Mouse (Mus musculus) kidney, adult 2 months (tissue): ENCODE results near the gene Pnmal1. TPM values are rescaled to one million over a fixed set of nuclear protein-coding genes. Genes with fewer than 3 reads are reported as not detected.

Source experiments
- DNase-seq: peaks from one replicate; pipeline ENCODE4 v3.0.0; 2021
- H3K27ac ChIP-seq: fragments of 200-500 bp; 2 replicates; pipeline ENCODE4 v1.5.1; 2012; ENCODE audit warnings: low read depth, low read length, control low read depth, inconsistent platforms; ENCODE audit not compliant: insufficient read depth
- H3K27me3 ChIP-seq: fragments of 200-500 bp; replicated peaks from 2 replicates; pipeline ENCODE4 v1.6.1; 2012; ENCODE audit warnings: mild to moderate bottlenecking, moderate library complexity, low read length, inconsistent platforms; ENCODE audit not compliant: control insufficient read depth, insufficient read depth
- H3K36me3 ChIP-seq: fragments of 200-500 bp; 2 replicates; pipeline ENCODE4 v1.6.1; 2012; ENCODE audit warnings: mild to moderate bottlenecking, moderate library complexity, low read length, inconsistent platforms; ENCODE audit not compliant: control insufficient read depth, insufficient read depth
- H3K4me1 ChIP-seq: fragments of 200-500 bp; 2 replicates; pipeline ENCODE4 v1.6.1; 2011; ENCODE audit warnings: low read length; ENCODE audit not compliant: control insufficient read depth, insufficient read depth
- H3K4me3 ChIP-seq: fragments of 200-500 bp; 2 replicates; pipeline ENCODE4 v1.5.1; 2011; ENCODE audit warnings: mild to moderate bottlenecking, low read depth, low read length, control low read depth; ENCODE audit not compliant: insufficient read depth
- CTCF ChIP-seq: fragments of 200-500 bp; conservative IDR thresholded peaks from 2 replicates; pipeline ENCODE4 v1.5.1; 2011; ENCODE audit warnings: low read depth, mild to moderate bottlenecking, control low read depth, low read length, moderate library complexity, mixed read lengths; ENCODE audit not compliant: insufficient read depth, insufficient read length
- POLR2A ChIP-seq: fragments of 200-500 bp; IDR thresholded peaks from one replicate; pipeline ENCODE4 v1.6.1; 2011; ENCODE audit warnings: low read depth, low read length, control low read depth
- WGBS: fragments of 180-500 bp; shearing (Covaris S2); methylation state at CpG from one replicate; pipeline ENCODE4 v1.1.7; 2018; 5-methylcytosine and 5-hydroxymethylcytosine counted together
- polyA plus RNA-seq: library from polyadenylated mRNA; depleted of rRNA; stranded (reverse); fragments of >200 nt; gene quantifications from 2 replicates; pipeline ENCODE4 v1.2.3, GENCODE M21; 2012

The Pnmal1 gene
- polyA plus RNA-seq, 1 experiment: 0.06 TPM

DNA sequence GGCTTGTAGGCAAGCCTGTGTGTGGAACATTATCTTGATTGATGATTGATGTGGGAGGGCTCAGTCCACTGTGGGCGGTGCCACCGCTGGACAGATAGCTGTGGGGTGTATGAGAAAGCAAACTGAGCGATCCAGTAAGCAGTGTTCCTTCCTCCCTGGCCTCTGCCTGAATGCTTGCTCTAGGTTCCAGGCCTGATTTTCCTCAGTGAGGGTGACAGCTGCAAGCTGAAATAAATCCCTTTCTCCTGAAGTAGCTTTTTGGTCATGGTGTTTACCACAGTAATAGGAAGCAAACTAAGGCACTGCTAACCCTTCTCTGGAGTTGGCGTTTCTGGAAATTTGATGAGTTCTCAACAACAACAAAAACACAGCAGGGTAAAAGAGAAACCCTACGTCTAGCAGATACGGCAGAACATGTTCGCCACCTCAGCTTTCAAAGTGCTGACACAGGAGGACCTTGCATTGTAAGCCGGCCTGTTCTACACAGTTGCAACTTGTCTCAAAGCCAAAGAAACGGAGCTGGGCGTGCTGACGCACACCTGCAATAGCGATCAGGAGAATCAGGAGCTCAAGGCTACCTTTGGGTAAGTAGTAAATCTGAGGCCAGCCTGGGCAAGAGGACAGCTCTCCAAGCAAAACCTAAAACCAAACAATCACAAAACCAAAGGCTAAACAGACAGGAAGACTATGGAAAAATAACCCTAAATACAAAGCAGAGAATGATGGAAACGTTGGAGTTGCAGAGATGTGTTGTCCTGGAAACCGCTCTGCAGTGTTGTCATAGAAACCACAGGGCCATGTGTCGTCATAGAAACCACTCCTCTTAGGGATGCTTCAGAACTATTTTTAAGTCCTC is 2.8 kb upstream of the Pnmal1 start:
- Histone ChIP-seq H3K27ac (no peak overlapping the region), H3K4me3 (no peak overlapping the region), H3K36me3 (no peaks in the 10 kb centered on the region), H3K27me3 (no peaks in the 10 kb centered on the region), H3K4me1 (no peaks in the 10 kb centered on the region)
- WGBS: 55% methylated on average over 15 of the region's 15 CpGs
- no peak for DNase-seq
- TF ChIP-seq POLR2A (no peak), CTCF (no peak)

DNA sequence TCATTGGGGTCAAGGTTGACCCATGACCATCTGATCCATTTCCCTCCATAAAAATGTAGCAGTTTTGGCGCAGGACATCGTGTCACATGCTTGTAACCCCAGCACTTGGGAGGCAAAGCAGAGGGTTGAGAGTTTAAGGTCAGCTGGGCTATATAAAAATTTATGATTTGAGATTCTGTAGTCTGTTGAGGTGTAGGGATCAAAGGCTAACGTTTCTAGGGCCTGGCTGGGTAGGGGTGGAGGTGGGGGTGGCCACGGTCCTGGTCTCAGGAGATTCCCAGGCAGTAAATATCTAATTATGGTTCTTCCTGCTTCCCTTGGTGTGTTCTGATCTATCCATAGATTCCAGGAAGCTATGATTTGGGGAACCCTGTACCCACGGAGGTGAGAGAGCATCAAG is 2.2 kb downstream of the Pnmal1 start:
- WGBS: 66% methylated on average over 5 of the region's 5 CpGs
- DNase-seq: no peak
- Histone ChIP-seq H3K4me1 (no peaks in the 10 kb centered on the region), H3K27me3 (no peaks in the 10 kb centered on the region), H3K27ac (no peak overlapping the region), H3K4me3 (no peak overlapping the region), H3K36me3 (no peaks in the 10 kb centered on the region)
- TF ChIP-seq POLR2A (no peak), CTCF (no peak)

DNA sequence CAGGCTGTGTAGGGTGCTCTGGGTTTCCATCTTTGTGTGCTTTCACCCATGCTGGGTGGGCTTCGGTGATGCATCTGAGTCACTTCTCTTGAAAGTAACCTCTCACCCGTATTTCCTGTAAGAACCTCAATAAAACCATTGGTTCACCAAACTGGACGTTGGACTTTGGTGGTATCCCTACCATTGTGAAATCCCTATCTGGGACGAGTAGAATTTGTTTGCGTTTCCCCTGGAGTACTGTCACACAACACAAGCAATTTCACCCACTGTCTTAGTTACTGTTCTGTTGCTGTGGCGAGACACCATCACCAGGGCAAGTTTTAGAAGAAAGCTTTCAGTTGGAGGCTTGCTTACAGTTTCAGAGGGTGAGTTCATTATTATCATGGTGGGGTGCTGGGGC is 8.9 kb downstream of the Pnmal1 start:
- 84% methylated on average over 6 of the region's 6 CpGs for WGBS
- no peaks in the 10 kb centered on the region for H3K36me3 ChIP-seq
- no peaks in the 10 kb centered on the region for H3K4me1 ChIP-seq
- no peaks in the 10 kb centered on the region for H3K27me3 ChIP-seq
- no peak for DNase-seq
- TF ChIP-seq POLR2A: no peak
- no peak overlapping the region for H3K4me3 ChIP-seq
- no peak overlapping the region for H3K27ac ChIP-seq

DNA sequence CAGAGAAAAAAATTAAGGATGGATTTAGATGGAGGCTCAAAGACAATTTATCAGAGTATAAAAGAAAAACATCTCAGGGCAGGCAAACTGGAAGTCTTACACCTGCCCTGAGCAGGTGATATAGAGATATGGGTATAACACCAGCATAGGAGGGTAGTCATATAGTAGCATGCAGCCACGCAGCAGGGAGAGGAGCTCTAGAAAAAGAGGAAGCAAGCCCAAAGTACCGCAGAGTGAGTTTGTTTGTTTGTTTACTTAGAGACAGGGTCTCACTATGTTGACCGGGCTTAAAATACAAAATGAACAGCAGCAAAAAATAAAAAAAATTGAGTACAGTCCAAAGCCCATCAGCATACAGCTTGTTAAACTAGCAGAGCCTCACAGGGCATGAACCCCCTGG is 11.7 kb downstream of the Pnmal1 start:
- Histone ChIP-seq H3K27ac (no peak overlapping the region), H3K4me1 (no peaks in the 10 kb centered on the region), H3K27me3 (no peaks in the 10 kb centered on the region), H3K4me3 (no peak overlapping the region), H3K36me3 (no peaks in the 10 kb centered on the region)
- DNase-seq: no peak
- TF ChIP-seq POLR2A: no peak
- no peak for TF ChIP-seq CTCF
- WGBS: 83% methylated on average over 3 of the region's 3 CpGs

DNA sequence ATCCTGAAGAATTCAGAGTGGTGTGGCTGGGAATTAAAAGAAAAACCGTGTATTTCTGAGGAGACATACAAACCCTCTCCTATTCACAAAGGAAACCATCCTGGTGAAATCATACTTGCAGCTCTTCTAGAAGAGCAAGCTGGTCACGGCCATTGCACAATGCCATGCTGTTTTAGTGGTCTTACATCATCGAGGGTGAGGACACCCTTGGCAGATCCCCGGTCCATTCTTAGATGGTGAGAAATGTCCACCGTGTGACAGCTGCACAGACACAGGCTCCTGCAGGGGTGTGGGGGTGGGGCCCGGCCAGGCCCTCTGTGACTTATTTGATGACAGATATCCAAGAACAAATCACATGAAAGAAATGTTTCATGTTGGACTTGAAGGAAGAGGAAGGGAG is 14.5 kb downstream of the Pnmal1 start:
- no peaks in the 10 kb centered on the region for H3K36me3 ChIP-seq
- 54% methylated on average over 6 of the region's 6 CpGs for whole genome bisulfite sequencing
- TF ChIP-seq POLR2A (no peak), CTCF (no peak)
- H3K27ac ChIP-seq: no peak overlapping the region
- DNase-seq: no peak
- H3K4me3 ChIP-seq: no peak overlapping the region
- no peaks in the 10 kb centered on the region for H3K4me1 ChIP-seq
- H3K27me3 ChIP-seq: no peaks in the 10 kb centered on the region

DNA sequence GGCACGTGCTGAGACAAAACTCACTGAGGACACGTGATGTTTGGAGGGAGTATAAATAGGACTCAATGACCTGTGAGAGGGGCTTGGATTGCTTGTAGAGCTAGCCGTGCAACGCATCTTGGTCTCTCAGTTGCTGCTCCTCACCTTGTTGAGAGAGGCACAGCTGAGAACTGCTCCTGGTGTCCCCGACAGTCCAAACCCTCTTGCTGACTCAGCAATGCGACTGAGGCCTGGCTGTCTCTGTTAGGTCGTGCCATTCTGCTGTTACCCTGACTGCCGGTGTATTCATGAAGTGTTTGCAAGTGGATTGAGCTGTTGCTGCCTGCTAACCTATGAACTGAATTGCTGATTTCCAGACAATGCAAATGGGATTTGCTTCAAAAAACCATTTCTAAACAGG is 16.8 kb downstream of the Pnmal1 start:
- no peak overlapping the region for H3K4me3 ChIP-seq
- no peak overlapping the region for H3K27ac ChIP-seq
- no peak for DNase-seq
- no peak for TF ChIP-seq POLR2A
- no peak for TF ChIP-seq CTCF
- H3K4me1 ChIP-seq: no peaks in the 10 kb centered on the region
- H3K27me3 ChIP-seq: no peaks in the 10 kb centered on the region
- WGBS: 48% methylated on average over 8 of the region's 8 CpGs
- no peaks in the 10 kb centered on the region for H3K36me3 ChIP-seq

DNA sequence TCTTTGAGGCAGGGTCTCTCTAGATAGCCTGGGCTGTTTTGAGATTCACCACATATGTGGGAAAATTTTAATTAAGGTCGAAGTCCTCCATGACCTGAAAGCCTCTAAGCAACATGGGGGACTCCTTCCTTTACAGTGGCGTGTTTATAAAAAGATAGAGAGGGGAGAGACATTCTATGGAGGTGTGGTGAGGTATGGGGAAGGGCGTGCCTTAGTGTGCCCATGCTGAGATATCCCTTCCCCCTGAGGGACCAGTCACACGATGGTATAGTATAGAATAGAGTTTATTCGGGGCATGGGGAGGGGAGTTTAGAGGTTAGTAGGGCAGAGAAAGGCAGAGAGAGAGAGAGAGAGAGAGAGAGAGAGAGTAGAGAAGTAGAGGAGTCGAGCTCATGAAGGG is 18.7 kb downstream of the Pnmal1 start:
- H3K27ac ChIP-seq: no peak overlapping the region
- H3K36me3 ChIP-seq: no peaks in the 10 kb centered on the region
- H3K4me3 ChIP-seq: no peak overlapping the region
- WGBS: 74% methylated on average over 6 of the region's 6 CpGs
- no peak for DNase-seq
- no peaks in the 10 kb centered on the region for H3K4me1 ChIP-seq
- TF ChIP-seq POLR2A: no peak
- TF ChIP-seq CTCF: no peak
- no peaks in the 10 kb centered on the region for H3K27me3 ChIP-seq
